Mouse (Mus musculus): ENCODE data around the gene Gpr22.

GRCm38 (mm10) chr12:31726707-31727106, 13.0 kb upstream of the Gpr22 start:
- TF ChIP-seq GATA1 (IDR thresholded peaks at IDR 0.05; ENCODE audit: borderline replicate concordance, low read length) (no peak), FLI1 (IDR thresholded peaks at IDR 0.05; ENCODE audit: low read length) (no peak)
